Mouse (Mus musculus): ENCODE data around the gene Aunip. TPM values are rescaled to one million over a fixed set of nuclear protein-coding genes. Genes with fewer than 3 reads are reported as not detected.
A peak's percentile ranks its signal among the peaks of the same experiment; 100 is the strongest.

Aunip gene
- polyA plus RNA-seq (2015; fragmentation: Nextera tagmentation; extraction: Ambion mirVana): 0.84 and 1.6 TPM in 2 replicates

DNA sequence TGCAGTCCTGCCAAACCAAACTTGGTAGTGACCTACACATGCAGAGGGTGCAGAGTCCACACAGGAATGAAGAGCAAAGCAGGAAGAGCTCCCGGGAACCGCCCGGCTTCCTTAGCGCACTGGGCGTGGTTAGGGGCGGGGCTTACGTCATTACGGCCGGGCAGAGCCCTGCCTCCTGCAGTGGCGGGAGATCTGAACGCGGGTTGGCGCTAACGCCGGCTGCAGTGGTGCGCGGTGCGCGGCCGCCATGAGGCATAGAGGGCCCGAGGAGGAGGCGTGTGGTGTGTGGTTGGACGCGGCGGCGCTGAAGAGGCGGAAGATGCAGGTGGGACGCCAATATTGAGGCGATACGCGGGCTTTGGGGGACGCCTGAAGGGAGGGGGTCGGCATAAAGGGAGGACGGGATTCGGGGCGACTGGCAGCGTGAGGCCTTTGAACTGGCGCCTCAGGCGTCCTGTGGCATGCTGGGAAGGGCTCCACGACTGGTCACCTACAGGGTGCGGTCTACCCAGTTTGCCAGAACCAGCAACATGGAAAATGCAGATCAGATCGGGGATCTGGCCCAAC lies at the start of gene Aunip:
Gene Aunip, plus strand, starts transcription at position 155 of the 567 bp plus-strand sequence.
- H3K27me3 ChIP-seq (replicated peaks; ENCODE audit: insufficient read depth, low read length): no peaks in the 10 kb centered on the region
- under 1% methylated on average over 41 of the region's 42 CpGs for WGBS
- no peak within 1 kb of the TSS for H3K27ac ChIP-seq (ENCODE audit: low read length)
- H3K4me1 ChIP-seq (ENCODE audit: insufficient read depth, low read depth, low read length): peaks cover 5% of the 10 kb centered on the region
- 0 out of 2 replicates have a peak, but pooled peaks cover 4% of the 10 kb centered on the region for H3K36me3 ChIP-seq (ENCODE audit: insufficient read depth, low read length)
- H3K9me3 ChIP-seq (ENCODE audit: low read length): no peaks in the 10 kb centered on the region
- H3K4me2 ChIP-seq (replicated peaks; ENCODE audit: low read depth, low read length): peak within 1 kb of the TSS; percentile 81
- TF ChIP-seq CTCF (IDR thresholded peaks at IDR 0.05) (peak; percentile 17), EP300 (IDR thresholded peaks at IDR 0.05) (no peak)
- DNase-seq (ENCODE audit: low spot score) (peak; percentile 96), ATAC-seq (peak; percentile 92)
- peak within 1 kb of the TSS; percentile 38 for H3K4me3 ChIP-seq (ENCODE audit: low read depth, low read length)
- no peak within 1 kb of the TSS for H3K9ac ChIP-seq (replicated peaks; ENCODE audit: low read depth)

DNA sequence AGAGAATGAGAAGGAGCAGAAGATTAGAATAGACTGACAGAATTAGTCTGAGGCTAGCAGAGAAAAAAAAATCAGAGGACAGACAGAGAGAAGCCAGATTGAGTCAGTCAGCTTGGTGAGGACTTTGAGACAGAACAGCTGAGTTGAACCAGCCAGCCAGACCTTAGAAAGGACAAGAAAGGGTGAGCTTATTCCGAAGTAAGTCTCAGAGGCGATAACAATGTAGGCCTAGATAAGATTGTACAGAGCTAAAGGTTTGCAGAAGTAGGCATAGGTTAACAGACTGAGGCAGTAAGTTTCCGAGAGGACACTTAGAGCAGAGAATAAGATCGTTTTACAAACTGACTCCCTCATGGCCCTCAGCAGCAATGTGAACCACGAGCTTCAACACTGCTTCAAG lies 49.5 kb upstream of the Aunip start:
- no peak for ATAC-seq
- Histone ChIP-seq H3K27me3 (replicated peaks; ENCODE audit: insufficient read depth, low read length) (no peaks in the 10 kb centered on the region), H3K4me2 (replicated peaks; ENCODE audit: low read depth, low read length) (no peak overlapping the region), H3K9me3 (ENCODE audit: low read length) (no peaks in the 10 kb centered on the region), H3K9ac (replicated peaks; ENCODE audit: low read depth) (no peak overlapping the region), H3K27ac (ENCODE audit: low read length) (no peak overlapping the region), H3K36me3 (ENCODE audit: insufficient read depth, low read length) (no peaks in the 10 kb centered on the region), H3K4me3 (ENCODE audit: low read depth, low read length) (no peak overlapping the region), H3K4me1 (ENCODE audit: insufficient read depth, low read depth, low read length) (no peaks in the 10 kb centered on the region)
- WGBS: 63% methylated on average over 5 of the region's 5 CpGs
- no peak for TF ChIP-seq CTCF (IDR thresholded peaks at IDR 0.05)
- no peak for TF ChIP-seq EP300 (IDR thresholded peaks at IDR 0.05)
- no peak for DNase-seq (ENCODE audit: low spot score)

DNA sequence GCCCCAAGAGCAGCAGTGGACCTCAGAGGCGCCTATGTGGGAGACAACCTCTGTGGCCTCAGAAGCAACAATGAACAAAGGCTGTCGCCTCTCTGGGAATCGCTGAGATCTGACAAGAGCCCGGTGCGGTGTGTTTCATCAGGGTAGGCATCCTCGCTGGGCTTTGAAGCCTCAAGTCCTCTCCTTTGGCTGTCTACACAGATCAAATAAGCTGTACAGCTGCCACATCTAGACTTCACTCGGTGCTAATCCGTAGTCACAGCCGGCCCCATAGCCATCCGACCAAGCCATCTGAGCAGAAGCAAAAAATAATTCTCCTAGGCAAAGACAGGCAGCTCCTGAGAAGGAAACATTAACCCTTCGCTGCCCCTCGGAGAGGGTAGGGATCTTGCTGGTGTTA lies 45.0 kb upstream of the Aunip start:
- Histone ChIP-seq H3K4me1 (ENCODE audit: insufficient read depth, low read depth, low read length) (no peaks in the 10 kb centered on the region; the same call in 1 of the 2 replicates), H3K27me3 (replicated peaks; ENCODE audit: insufficient read depth, low read length) (no peaks in the 10 kb centered on the region), H3K9ac (replicated peaks; ENCODE audit: low read depth) (no peak overlapping the region), H3K4me2 (replicated peaks; ENCODE audit: low read depth, low read length) (no peak overlapping the region), H3K4me3 (ENCODE audit: low read depth, low read length) (no peak overlapping the region), H3K36me3 (ENCODE audit: insufficient read depth, low read length) (no peaks in the 10 kb centered on the region), H3K9me3 (ENCODE audit: low read length) (no peaks in the 10 kb centered on the region), H3K27ac (ENCODE audit: low read length) (no peak overlapping the region)
- TF ChIP-seq EP300 (IDR thresholded peaks at IDR 0.05) (no peak), CTCF (IDR thresholded peaks at IDR 0.05) (no peak)
- WGBS: 40% methylated on average over 12 of the region's 12 CpGs
- ATAC-seq (no peak), DNase-seq (ENCODE audit: low spot score) (no peak)

DNA sequence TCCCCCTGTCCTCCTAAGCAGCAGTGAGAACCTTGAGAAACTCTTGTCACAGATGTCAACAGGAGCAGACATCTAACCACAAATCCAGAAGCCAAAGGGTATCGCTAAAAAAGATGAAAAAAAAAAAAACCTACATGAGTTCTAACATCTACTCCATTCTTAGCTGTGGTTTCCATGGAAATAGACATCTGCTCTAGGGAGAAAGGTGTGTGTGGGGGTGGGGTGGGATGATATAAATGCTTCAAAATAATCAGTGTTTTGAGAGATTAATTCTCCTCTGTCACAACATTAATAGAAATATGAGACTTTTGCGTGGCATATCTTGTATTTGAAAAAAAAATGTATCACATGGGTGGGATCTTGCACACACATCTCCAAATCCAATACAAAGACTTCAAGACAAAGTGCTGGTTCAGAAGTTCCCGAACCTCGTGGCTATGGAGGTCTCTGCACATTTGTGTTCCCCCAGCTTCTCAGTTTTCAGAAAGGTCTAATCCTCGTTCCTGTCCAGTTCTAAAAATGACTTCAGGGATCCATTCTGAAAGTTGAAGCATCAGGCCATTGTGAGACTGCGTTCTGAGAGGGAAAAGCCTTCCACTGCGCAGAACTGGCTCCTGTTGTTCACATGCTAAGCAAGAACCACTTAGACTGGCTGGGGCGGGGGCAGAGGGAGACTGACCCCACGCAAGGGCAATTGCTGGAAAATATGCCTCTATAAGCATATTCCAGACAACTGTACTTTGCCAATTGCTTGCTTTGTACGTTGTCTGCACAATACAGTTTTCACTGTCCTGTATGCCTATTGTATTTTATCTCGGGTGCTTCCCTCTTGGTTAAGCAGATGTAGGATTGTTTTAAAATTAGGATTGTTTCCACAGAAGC lies 44.2 kb upstream of the Aunip start:
- no peaks in the 10 kb centered on the region; the same call in 1 of the 2 replicates for H3K4me1 ChIP-seq (ENCODE audit: insufficient read depth, low read depth, low read length)
- H3K4me3 ChIP-seq (ENCODE audit: low read depth, low read length): no peak overlapping the region
- 58% methylated on average over 11 of the region's 11 CpGs for WGBS
- TF ChIP-seq EP300 (IDR thresholded peaks at IDR 0.05): no peak
- TF ChIP-seq CTCF (IDR thresholded peaks at IDR 0.05): no peak
- DNase-seq (ENCODE audit: low spot score) (no peak), ATAC-seq (no peak)
- no peaks in the 10 kb centered on the region for H3K36me3 ChIP-seq (ENCODE audit: insufficient read depth, low read length)
- 0 out of 2 replicates have a peak overlapping the region, but pooled peaks have one; percentile 11 for H3K27ac ChIP-seq (ENCODE audit: low read length)
- 0 out of 2 replicates have a peak overlapping the region, but pooled peaks have one; percentile 99 for H3K4me2 ChIP-seq (replicated peaks; ENCODE audit: low read depth, low read length)
- H3K27me3 ChIP-seq (replicated peaks; ENCODE audit: insufficient read depth, low read length): no peaks in the 10 kb centered on the region
- H3K9ac ChIP-seq (replicated peaks; ENCODE audit: low read depth): no peak overlapping the region
- no peaks in the 10 kb centered on the region for H3K9me3 ChIP-seq (ENCODE audit: low read length)

DNA sequence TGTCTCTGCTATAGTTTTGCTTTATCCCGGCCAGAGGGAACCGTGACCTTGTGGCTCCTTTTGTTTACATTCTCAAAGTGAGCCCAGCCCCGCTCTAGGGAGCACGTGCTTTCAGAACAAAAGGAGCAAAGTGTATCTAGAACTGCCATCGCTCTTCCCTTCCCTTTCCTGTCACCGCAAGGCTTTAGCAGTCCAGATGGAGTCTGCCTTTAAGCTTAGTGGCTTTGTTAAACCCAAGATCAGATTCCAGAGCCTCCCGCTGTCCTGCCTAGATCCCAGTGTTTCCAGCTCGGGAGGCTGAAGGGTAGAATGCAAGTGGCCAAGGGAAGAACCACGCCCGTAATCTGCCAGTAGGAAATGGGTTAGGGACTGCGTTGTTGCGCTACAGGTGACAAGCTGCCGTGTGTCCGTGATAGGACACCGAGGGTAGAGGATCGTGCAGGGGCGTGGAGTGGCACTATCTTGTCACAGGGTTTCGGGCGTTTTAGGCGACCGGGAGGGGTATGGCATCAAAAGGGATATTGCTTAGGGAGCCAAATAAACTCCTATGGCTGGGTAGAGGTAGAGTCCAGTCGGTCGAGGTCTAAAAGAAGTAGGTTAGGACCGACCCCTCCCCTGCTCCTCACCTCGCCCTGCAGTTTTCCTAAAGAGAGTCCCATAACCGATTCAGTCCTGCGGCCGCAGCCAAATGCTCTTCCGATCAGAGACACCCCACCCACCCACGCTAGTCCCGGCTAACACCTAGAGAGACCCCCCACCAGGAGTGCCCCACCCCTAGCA lies 43.2 kb upstream of the Aunip start:
- WGBS: under 1% methylated on average over 31 of the region's 31 CpGs
- DNase-seq (ENCODE audit: low spot score): peak; percentile 79
- peak overlapping the region; percentile 81 for H3K27ac ChIP-seq (ENCODE audit: low read length)

More for the DNA sequence above, 43.2 kb upstream of the Aunip start:
- Histone ChIP-seq H3K27me3 (replicated peaks; ENCODE audit: insufficient read depth, low read length) (no peaks in the 10 kb centered on the region), H3K9me3 (ENCODE audit: low read length) (no peaks in the 10 kb centered on the region), H3K4me2 (replicated peaks; ENCODE audit: low read depth, low read length) (peak overlapping the region; percentile 99), H3K4me1 (ENCODE audit: insufficient read depth, low read depth, low read length) (no peaks in the 10 kb centered on the region; the same call in 1 of the 2 replicates), H3K9ac (replicated peaks; ENCODE audit: low read depth) (no peak overlapping the region; the same call in 1 of the 2 replicates), H3K36me3 (ENCODE audit: insufficient read depth, low read length) (no peaks in the 10 kb centered on the region), H3K4me3 (ENCODE audit: low read depth, low read length) (peak overlapping the region; percentile 79)
- ATAC-seq: peak; percentile 39
- no peak for TF ChIP-seq CTCF (IDR thresholded peaks at IDR 0.05)
- TF ChIP-seq EP300 (IDR thresholded peaks at IDR 0.05): peak; percentile 79

Data from lung, postnatal 0 days (tissue).